Mouse (Mus musculus): ENCODE results near the gene Lmod3. TPM values are rescaled to one million over a fixed set of nuclear protein-coding genes. Genes with fewer than 3 reads are reported as not detected.

The Lmod3 gene
- polyA plus RNA-seq, 1 experiment from 2014 or later: not detected

DNA sequence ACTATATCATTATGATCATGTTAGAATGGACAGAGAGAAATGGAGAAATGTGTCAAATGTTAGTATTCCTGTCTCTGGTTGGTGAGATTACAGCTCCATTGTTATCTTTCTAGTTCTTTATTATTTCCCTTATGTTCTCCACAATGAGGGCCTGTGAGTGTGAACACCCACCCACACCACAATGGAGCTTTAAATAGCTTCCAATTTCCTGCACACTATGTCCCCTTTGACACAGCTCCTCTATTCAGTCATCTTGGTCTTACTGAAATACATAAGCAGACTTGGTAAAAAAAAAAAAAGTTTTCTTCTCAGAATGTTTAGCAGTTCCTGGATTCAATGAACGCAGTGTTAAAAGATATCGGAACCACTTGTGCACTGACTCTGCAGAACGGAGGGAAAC, 38.1 kb upstream of the Lmod3 start:
- Histone ChIP-seq H3K4me3 (no peak overlapping the region), H3K27ac (no peak overlapping the region), H3K9me3 (no peaks in the 10 kb centered on the region), H3K4me1 (no peaks in the 10 kb centered on the region), H3K9ac (no peak overlapping the region), H3K27me3 (replicated peaks) (no peaks in the 10 kb centered on the region), H3K36me3 (replicated peaks) (peaks cover 13% of the 10 kb centered on the region; the same call in 1 of the 2 replicates), H3K4me2 (no peak overlapping the region)
- no peak for ATAC-seq (replicated peaks)
- WGBS: 63% methylated on average over 3 of the region's 3 CpGs

DNA sequence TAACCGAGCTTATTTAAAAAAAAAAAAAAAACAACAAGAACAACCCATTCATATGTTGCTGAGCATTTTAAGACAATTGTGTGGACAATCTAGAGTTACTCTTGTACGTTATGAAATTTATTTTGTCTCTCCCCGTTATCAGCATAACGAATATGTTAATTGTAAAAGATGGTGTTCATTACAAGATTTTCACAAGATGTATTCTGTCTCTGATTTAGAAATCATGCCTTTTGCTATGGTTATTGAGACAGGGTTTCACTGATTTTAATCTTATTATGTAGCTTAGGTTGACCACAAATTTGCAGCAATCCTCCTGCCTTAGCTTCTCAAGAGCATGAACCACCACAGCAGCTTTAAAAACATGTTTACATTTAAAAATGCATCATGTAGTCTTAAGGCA, 37.3 kb upstream of the Lmod3 start:
- Histone ChIP-seq H3K27me3 (replicated peaks) (no peaks in the 10 kb centered on the region), H3K4me3 (no peak overlapping the region), H3K4me2 (no peak overlapping the region), H3K9me3 (no peaks in the 10 kb centered on the region), H3K4me1 (no peaks in the 10 kb centered on the region), H3K9ac (no peak overlapping the region), H3K27ac (no peak overlapping the region), H3K36me3 (replicated peaks) (0 out of 2 replicates have a peak, but pooled peaks cover 5% of the 10 kb centered on the region)
- ATAC-seq (replicated peaks): no peak
- WGBS: 93% methylated on average over 4 of the region's 4 CpGs

DNA sequence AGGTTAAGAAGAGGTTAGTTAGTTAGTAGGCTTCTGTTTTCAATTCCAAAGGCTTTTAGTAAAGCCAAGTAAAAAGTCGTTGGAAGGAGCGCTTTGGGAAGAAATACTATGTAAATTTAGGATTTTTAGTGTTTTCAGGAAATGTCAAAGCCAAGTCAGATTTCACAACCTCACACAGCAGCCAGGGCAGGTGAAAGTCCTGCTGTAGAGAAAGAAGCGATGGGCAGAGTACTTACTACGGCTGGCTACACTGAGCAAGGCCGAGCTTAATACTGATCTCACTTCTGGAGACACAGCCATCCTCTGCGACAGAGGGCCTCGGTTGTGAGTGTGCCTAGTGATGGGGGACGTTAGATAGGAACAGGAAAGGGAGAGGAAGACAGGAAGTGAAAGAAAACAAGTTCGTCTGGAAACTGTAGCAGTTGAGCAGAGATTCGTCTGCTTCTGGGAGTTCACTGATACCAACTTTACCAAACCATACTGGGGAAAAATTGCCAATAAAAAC, 36.8 kb upstream of the Lmod3 start:
- Histone ChIP-seq H3K27me3 (replicated peaks) (no peaks in the 10 kb centered on the region), H3K4me3 (no peak overlapping the region), H3K9ac (no peak overlapping the region), H3K27ac (no peak overlapping the region), H3K36me3 (replicated peaks) (0 out of 2 replicates have a peak, but pooled peaks cover under 1% of the 10 kb centered on the region), H3K4me2 (no peak overlapping the region), H3K9me3 (no peaks in the 10 kb centered on the region), H3K4me1 (no peaks in the 10 kb centered on the region)
- WGBS: 79% methylated on average over 10 of the region's 10 CpGs
- no peak for ATAC-seq (replicated peaks)

DNA sequence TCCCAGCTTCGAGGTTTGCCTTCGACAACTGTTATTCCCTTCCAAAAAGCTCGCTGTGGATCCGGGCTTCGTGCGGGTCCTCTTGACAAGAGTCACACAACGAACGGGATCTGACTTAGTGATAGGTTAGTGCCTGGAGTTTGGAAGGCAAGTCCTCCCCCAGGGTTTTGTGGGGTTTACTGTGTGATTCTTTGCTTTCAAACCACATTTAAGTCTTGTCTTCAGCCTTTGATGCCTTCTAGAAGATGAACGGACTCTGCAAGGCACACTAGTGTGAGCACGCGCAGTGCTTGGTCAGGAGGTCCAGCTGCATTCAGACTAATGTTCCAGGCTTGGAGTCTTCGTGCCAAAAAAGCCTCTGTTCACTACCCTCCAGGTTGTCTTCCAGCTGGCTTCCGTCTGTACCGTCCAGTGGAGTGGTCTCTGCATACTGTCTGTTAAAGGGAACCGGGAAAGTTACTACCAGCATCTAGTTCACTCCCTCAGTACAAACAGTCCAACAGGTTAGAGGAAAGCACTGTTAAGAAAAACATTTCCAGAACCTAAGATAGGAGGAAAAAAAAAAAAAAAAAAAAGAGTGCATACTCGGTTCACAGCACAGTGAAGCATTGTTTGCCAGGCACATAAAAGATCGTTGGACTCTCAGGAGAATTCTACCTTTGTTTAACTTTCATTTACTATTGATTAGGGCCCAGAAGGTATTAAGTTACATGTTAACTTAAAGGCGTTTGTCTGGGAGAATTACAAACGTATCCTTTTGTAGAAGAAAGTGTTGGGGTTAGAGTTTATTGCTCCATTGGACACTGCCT, 35.7 kb upstream of the Lmod3 start:
- ATAC-seq (replicated peaks): no peak
- H3K4me2 ChIP-seq: no peak overlapping the region
- no peak overlapping the region for H3K4me3 ChIP-seq
- no peaks in the 10 kb centered on the region for H3K36me3 ChIP-seq (replicated peaks)
- WGBS: 86% methylated on average over 19 of the region's 19 CpGs
- H3K9ac ChIP-seq: no peak overlapping the region
- no peaks in the 10 kb centered on the region for H3K4me1 ChIP-seq
- H3K27me3 ChIP-seq (replicated peaks): no peaks in the 10 kb centered on the region
- no peak overlapping the region for H3K27ac ChIP-seq
- no peaks in the 10 kb centered on the region for H3K9me3 ChIP-seq

DNA sequence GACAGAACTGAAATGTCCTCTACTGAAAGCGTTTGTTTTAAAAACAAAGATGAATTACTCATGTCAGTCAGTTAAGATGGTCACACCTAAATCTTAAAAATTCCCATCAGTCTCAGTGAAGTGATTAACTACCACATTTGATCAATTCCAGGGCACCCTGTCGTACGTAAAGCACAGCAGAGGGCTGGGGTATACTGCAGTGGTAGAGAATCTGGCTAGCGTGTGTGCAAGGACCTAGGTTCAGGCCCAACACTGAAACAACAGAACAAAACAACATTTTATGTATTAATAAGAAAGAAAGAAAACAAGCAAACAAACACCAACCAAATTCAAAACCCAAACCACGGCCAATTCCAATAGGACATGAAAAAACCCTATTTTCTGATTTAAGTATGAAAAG, 33.8 kb upstream of the Lmod3 start:
- H3K9me3 ChIP-seq: no peaks in the 10 kb centered on the region
- no peak overlapping the region for H3K4me2 ChIP-seq
- no peaks in the 10 kb centered on the region for H3K27me3 ChIP-seq (replicated peaks)
- ATAC-seq (replicated peaks): no peak
- WGBS: 97% methylated on average over 5 of the region's 5 CpGs
- H3K4me1 ChIP-seq: no peaks in the 10 kb centered on the region
- H3K36me3 ChIP-seq (replicated peaks): no peaks in the 10 kb centered on the region
- no peak overlapping the region for H3K9ac ChIP-seq
- no peak overlapping the region for H3K27ac ChIP-seq
- no peak overlapping the region for H3K4me3 ChIP-seq

DNA sequence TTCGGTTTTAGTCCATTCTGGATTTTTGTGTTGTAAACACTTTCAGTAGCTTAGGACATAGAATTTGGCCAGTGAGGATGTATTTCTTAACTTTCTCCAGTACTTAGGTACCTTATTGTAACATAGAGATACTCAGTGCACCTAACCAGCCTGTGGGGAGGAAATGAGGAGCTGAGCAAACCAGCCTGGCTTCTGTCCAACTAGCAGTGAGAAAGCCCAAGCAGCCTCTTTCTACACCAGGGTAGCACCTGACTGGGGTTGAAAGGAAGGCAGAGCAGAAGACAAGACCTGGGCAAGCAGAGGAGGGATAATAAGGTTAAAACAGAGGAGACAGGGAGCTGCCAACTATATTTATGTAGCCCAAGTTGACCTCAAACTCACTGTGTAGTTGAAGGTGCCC, 31.1 kb upstream of the Lmod3 start:
- ATAC-seq (replicated peaks): no peak

DNA sequence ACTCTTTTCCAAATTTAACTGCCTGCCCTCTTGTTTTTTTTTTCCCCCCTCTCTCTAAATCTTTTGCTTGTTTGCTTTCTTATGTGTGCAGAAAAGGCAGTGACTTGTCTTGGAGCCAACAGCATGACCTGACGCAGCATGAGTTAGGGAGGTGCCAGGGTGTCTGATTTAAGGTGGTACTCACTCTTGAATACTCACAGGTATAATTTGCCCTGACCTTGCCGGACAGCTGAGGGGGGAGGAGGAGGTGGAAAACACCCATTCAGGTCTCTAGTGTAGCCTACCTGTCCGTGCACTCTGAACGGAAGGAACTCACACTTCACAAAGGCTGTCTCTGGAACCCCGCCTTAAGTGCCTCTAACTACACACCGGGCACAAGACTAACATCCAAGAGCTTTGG, 26.3 kb upstream of the Lmod3 start:
- Histone ChIP-seq H3K27ac (no peak overlapping the region), H3K4me1 (peaks cover 6% of the 10 kb centered on the region; the same call in 1 of the 2 replicates), H3K9ac (no peak overlapping the region), H3K9me3 (no peaks in the 10 kb centered on the region), H3K4me3 (no peak overlapping the region), H3K27me3 (replicated peaks) (no peaks in the 10 kb centered on the region), H3K4me2 (no peak overlapping the region), H3K36me3 (replicated peaks) (no peaks in the 10 kb centered on the region)
- 45% methylated on average over 6 of the region's 6 CpGs for WGBS
- no peak for ATAC-seq (replicated peaks)

More for the DNA sequence above, 31.1 kb upstream of the Lmod3 start:
- H3K27ac ChIP-seq: no peak overlapping the region
- no peaks in the 10 kb centered on the region for H3K9me3 ChIP-seq
- no peaks in the 10 kb centered on the region for H3K4me1 ChIP-seq
- H3K36me3 ChIP-seq (replicated peaks): no peaks in the 10 kb centered on the region
- no peak overlapping the region for H3K9ac ChIP-seq
- no peaks in the 10 kb centered on the region for H3K27me3 ChIP-seq (replicated peaks)
- no peak overlapping the region for H3K4me2 ChIP-seq
- 95% methylated on average over 1 of the region's 1 CpGs for WGBS
- no peak overlapping the region for H3K4me3 ChIP-seq

DNA sequence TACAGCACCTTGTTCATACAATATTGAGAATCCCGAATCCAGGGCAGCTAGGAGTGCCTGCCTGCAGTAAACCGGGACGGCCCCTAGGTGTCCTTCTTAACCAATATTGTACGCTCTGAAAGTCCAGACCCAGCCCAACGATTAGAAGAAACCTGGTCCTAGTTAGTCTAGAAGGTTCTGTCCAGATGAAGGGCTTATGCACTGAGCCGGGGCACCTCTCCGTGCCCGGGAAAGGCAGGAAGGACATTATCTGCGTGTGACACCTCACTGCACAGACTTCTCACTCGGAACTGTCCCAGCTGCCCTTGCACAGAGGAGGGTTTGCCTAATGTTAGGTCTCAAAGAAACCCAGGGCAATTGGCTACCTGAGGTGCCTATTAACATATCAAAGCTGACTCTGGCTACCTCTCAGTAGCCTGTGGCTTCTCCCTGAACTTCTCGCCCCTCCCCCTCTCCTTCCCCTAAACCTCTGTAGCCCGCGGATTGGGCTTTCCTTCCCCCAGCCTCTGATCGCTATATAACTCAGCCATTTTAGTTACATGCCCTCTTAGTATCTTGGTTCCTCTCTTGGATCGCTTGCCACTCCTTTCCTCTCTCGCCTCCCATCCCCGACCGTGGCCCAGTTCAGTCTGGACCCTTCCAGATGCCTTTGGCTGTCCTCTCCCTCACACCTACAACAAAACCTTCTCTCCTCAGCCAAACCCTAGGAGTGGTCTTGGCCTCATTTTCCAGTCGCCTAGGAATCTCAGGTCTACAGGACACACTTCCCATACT, 25.6 kb upstream of the Lmod3 start:
- H3K9ac ChIP-seq: peak overlapping the region; percentile 27; the same call in 1 of the 2 replicates

DNA sequence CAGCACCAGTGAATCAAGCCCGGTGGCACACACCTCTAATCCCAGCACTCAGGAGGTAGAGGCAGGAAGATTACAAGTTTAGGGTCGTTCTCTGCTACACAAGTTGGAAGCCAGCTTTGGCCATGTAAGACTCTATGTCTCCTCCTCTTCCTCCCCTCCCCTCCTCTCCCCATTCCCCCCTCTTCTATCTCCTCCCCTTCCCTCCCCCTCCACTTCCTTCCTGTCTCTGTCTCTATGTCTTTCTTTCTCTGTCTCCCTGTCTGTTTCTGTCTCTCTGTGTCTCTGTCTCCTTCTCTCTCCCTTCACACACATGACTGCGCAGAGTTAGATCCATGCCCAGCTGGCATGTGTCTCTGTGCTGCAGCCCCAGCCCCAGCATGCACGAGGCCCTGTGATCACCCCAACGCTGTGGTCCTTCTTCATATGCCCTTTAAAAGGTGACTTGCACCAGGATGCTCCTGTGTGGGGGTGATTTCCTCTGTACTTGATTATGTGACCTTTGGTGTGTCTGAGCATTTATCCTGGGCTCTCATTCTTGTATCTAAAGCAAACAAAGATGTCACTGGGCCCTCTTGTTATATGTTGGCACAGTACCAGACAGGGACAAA, 24.4 kb upstream of the Lmod3 start:
- WGBS: 67% methylated on average over 5 of the region's 5 CpGs
- Histone ChIP-seq H3K4me2 (no peak overlapping the region), H3K4me3 (no peak overlapping the region), H3K36me3 (replicated peaks) (no peaks in the 10 kb centered on the region), H3K4me1 (peaks cover 6% of the 10 kb centered on the region; the same call in 1 of the 2 replicates), H3K27me3 (replicated peaks) (no peaks in the 10 kb centered on the region), H3K9ac (no peak overlapping the region), H3K27ac (no peak overlapping the region), H3K9me3 (no peaks in the 10 kb centered on the region)
- ATAC-seq (replicated peaks): no peak; the same call in 1 of the 2 replicates

More for the DNA sequence above, 25.6 kb upstream of the Lmod3 start:
- H3K4me2 ChIP-seq: peak overlapping the region; percentile 55
- ATAC-seq (replicated peaks): peak; percentile 84
- H3K27ac ChIP-seq: no peak overlapping the region
- H3K4me3 ChIP-seq: peak overlapping the region; percentile 21
- H3K4me1 ChIP-seq: peaks cover 6% of the 10 kb centered on the region; the same call in 1 of the 2 replicates
- no peaks in the 10 kb centered on the region for H3K36me3 ChIP-seq (replicated peaks)
- no peaks in the 10 kb centered on the region for H3K9me3 ChIP-seq
- H3K27me3 ChIP-seq (replicated peaks): no peaks in the 10 kb centered on the region
- WGBS: 3% methylated on average over 19 of the region's 19 CpGs

DNA sequence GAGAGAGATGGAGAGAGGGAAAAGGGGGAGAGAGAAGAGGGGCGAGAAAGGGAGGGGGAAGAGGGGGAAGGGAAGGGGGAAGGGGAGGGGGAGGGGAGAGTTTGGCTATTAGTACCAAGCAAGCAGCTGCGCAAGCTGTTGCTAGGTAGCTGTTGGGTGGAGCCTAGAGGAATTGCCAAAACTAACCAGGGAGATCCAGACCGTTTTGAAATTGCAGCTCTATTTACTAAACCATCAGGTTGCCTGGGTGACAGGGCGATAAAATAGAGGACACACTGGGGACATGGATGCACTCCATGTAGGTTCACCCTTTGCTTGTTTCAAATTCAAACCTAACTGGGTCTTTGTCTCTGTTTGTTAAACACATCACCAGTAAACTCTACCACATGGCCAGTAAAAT, 23.8 kb upstream of the Lmod3 start:
- Histone ChIP-seq H3K27ac (no peak overlapping the region), H3K4me1 (peaks cover 6% of the 10 kb centered on the region; the same call in 1 of the 2 replicates), H3K4me2 (no peak overlapping the region), H3K27me3 (replicated peaks) (no peaks in the 10 kb centered on the region), H3K9ac (no peak overlapping the region), H3K9me3 (no peaks in the 10 kb centered on the region), H3K4me3 (no peak overlapping the region), H3K36me3 (replicated peaks) (no peaks in the 10 kb centered on the region)
- no peak for ATAC-seq (replicated peaks)
- 34% methylated on average over 4 of the region's 4 CpGs for WGBS

DNA sequence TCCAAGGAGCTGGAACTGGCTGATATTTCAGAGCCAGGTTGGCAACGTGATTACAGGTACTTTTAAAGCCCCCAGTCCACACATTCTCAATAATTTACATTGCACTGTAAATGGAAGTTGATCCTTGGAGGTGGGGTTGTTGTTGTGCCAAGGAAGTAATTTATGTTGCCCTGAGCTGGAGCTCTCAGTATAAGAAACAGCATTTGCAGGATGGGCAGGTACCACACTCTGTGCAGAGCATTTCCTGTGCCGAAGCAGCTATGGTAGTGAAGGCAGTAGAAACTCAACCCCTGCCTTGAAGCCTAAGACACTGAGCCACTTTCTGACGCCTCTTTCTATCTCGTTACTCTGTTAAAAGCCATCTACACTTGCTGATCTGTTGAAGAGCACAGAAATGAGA, 23.2 kb upstream of the Lmod3 start:
- H3K4me1 ChIP-seq: peaks cover 6% of the 10 kb centered on the region; the same call in 1 of the 2 replicates
- H3K9me3 ChIP-seq: no peaks in the 10 kb centered on the region
- no peaks in the 10 kb centered on the region for H3K27me3 ChIP-seq (replicated peaks)
- no peaks in the 10 kb centered on the region for H3K36me3 ChIP-seq (replicated peaks)
- no peak overlapping the region for H3K9ac ChIP-seq
- no peak overlapping the region for H3K4me2 ChIP-seq
- ATAC-seq (replicated peaks): no peak
- H3K27ac ChIP-seq: no peak overlapping the region
- no peak overlapping the region for H3K4me3 ChIP-seq
- 53% methylated on average over 4 of the region's 4 CpGs for WGBS

DNA sequence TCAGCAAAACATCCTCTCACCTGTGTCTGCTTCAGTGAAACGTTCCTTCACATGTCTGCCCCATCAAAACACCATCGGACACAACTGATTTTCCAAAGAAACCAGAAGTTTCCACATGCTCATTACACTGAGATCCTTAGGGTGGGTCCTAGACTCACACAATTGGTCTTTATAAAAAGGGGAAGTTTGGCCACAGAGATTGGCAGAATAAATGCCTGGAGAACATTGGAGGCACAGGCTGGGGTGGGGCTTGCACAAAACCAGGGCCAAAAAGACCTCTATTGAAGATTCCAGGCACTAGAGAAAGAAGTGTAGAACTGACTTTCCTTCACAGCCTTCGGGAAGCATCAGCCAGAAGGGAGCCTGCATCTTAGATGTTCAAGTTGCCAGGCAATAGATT, 21.2 kb upstream of the Lmod3 start:
- no peaks in the 10 kb centered on the region for H3K9me3 ChIP-seq
- H3K9ac ChIP-seq: no peak overlapping the region
- no peaks in the 10 kb centered on the region for H3K27me3 ChIP-seq (replicated peaks)
- no peak overlapping the region for H3K4me2 ChIP-seq
- no peak for ATAC-seq (replicated peaks)
- no peak overlapping the region for H3K27ac ChIP-seq
- WGBS: 84% methylated on average over 3 of the region's 3 CpGs
- H3K36me3 ChIP-seq (replicated peaks): no peaks in the 10 kb centered on the region
- no peak overlapping the region for H3K4me3 ChIP-seq
- peaks cover 6% of the 10 kb centered on the region; the same call in 1 of the 2 replicates for H3K4me1 ChIP-seq
